Mouse (Mus musculus) intestine, postnatal 0 days (tissue): ENCODE data around the gene Itgav. TPM values are rescaled to one million over a fixed set of nuclear protein-coding genes. Genes with fewer than 3 reads are reported as not detected.

ENCODE experiments used
- ATAC-seq: fragments of 200-750 bp; cut with Nextera tagmentation; 2 replicates; pipeline ENCODE4 v1.8.0; 2017; ENCODE audit warnings: mild to moderate bottlenecking, moderate TSS enrichment, moderate library complexity
- H3K27ac ChIP-seq: fragments of 300-500 bp; sonication (generic); 2 replicates; pipeline ENCODE4 v1.5.1; 2014; ENCODE audit warnings: mild to moderate bottlenecking, low read depth, low read length, moderate library complexity
- H3K27me3 ChIP-seq: fragments of 300-500 bp; sonication (generic); replicated peaks from 2 replicates; pipeline ENCODE4 v1.6.1; 2014; ENCODE audit warnings: low read length, mixed read lengths; ENCODE audit not compliant: control insufficient read depth, insufficient read depth
- H3K36me3 ChIP-seq: fragments of 300-500 bp; sonication (generic); 2 replicates; pipeline ENCODE4 v1.6.1; 2014; ENCODE audit warnings: mild to moderate bottlenecking, moderate library complexity; ENCODE audit not compliant: control insufficient read depth, insufficient read depth
- H3K4me1 ChIP-seq: fragments of 300-500 bp; sonication (generic); replicated peaks from 2 replicates; pipeline ENCODE4 v1.6.1; 2014; ENCODE audit warnings: antibody characterized with exemption, low read length, mixed read lengths; ENCODE audit not compliant: control insufficient read depth, insufficient read depth
- H3K4me2 ChIP-seq: fragments of 300-500 bp; sonication (generic); replicated peaks from 2 replicates; pipeline ENCODE4 v1.6.1; 2014; ENCODE audit warnings: low read depth, mild to moderate bottlenecking, moderate library complexity
- H3K4me3 ChIP-seq: fragments of 300-500 bp; sonication (generic); 2 replicates; pipeline ENCODE4 v1.5.1; 2014; ENCODE audit warnings: low read depth, low read length
- H3K9ac ChIP-seq: fragments of 300-500 bp; sonication (generic); 2 replicates; pipeline ENCODE4 v1.6.1; 2014; ENCODE audit warnings: mild to moderate bottlenecking, low read depth, low read length
- H3K9me3 ChIP-seq: fragments of 300-500 bp; sonication (generic); 2 replicates; pipeline ENCODE4 v1.6.1; 2016; ENCODE audit warnings: mixed run types; ENCODE audit not compliant: control insufficient read depth
- CTCF ChIP-seq: sonication (generic); IDR thresholded peaks from 2 replicates; pipeline ENCODE4 v1.5.1; 2016; ENCODE audit warnings: low read depth, mild to moderate bottlenecking, control low read depth, antibody characterized with exemption, moderate library complexity
- WGBS: fragments of 180-500 bp; shearing (Covaris S2); extraction: QIAGEN DNeasy Blood & Tissue Kit; methylation state at CpG from one replicate; pipeline ENCODE4 v1.1.7; 2014; 5-methylcytosine and 5-hydroxymethylcytosine counted together
- polyA plus RNA-seq: library from polyadenylated mRNA; unstranded; fragments of >200 nt; fragmentation: Nextera tagmentation; extraction: Ambion mirVana; gene quantifications from 2 replicates; pipeline ENCODE4 v1.2.1, GENCODE M21; 2015

Itgav gene
- polyA plus RNA-seq, 1 experiment from 2014 or later: 86.6 TPM

DNA sequence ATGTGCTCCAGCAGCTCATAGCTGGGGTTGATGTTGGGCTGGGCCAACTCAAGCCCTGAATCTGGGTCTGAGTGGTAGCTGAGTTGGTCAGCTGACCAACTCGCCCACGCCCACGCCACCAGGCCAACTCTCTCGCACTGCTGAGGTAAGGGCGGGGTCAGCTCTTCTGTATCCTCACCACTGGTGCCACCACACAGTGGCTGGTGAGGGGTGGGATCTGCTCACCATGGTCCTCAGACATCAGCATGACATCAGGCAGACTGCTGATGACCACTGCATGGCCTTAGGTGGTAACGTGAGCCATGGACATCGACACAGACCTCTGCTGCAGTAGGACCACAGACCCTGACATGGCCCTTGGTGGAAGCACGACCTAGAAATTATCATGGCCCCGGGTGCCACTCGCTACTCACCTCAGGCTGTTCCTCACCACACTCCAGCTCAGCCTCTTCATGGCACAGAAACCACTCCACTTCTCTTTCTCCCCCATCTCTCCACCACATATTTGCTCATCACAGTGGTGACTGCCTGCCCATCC lies 24.5 kb downstream of the Itgav start:
- Histone ChIP-seq H3K4me2 (no peak overlapping the region), H3K9ac (no peak overlapping the region), H3K27ac (no peak overlapping the region), H3K36me3 (peaks cover 18% of the 10 kb centered on the region), H3K9me3 (no peaks in the 10 kb centered on the region), H3K4me1 (no peaks in the 10 kb centered on the region), H3K4me3 (no peak overlapping the region), H3K27me3 (no peaks in the 10 kb centered on the region)
- TF ChIP-seq CTCF: no peak
- 97% methylated on average over 10 of the region's 10 CpGs for WGBS
- no peak for ATAC-seq

DNA sequence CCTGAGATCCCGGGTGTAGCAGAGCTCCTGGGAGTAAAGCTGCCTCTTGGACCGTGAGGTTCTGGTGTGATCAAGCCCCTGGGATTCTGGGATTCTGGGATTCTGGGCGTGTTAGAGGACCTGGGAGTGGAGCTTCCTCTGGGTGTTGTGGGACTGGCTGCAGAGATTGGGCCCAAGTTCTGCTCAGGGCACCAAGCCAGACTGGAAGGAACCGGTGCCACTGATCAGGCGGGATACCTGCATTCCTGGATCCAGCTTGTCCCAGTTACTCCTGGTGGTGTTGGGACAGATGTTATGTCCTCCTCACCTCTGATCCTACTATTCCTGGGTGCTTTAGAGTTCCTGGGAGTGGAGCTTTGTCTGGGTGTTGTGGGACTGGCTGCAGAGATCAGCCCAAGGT lies 28.8 kb downstream of the Itgav start:
- Histone ChIP-seq H3K9me3 (no peaks in the 10 kb centered on the region), H3K4me2 (no peak overlapping the region), H3K4me3 (no peak overlapping the region), H3K36me3 (peaks cover 28% of the 10 kb centered on the region), H3K9ac (no peak overlapping the region), H3K27me3 (no peaks in the 10 kb centered on the region), H3K27ac (no peak overlapping the region), H3K4me1 (no peaks in the 10 kb centered on the region)
- 93% methylated on average over 5 of the region's 5 CpGs for WGBS
- no peak for TF ChIP-seq CTCF
- no peak for ATAC-seq

DNA sequence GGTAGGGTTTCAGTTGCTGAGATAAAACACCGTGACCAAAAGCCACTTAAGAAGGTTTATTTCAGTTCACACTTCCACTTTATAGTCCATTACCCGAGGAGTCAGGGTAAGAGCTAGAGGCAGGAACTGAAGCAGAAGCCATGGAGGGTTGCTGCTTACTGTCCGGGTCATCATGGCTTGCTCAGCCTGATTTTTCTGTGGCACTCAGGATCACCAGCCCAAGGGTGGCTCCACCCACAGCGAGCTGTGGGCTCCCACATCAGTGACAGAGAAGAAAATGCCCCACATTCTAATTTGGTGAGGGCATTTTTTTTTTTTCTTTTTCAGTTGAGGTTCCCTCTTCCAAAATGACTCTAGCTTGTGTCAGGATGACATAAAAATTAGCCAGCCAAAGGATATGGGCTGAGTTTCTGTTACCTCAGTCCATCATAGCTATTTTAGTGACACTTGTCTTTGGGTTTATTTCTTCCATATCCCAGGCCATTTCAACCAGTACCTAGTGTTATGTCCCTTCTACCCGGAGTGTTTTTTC lies 30.2 kb downstream of the Itgav start:
- no peak for ATAC-seq
- Histone ChIP-seq H3K36me3 (peaks cover 17% of the 10 kb centered on the region), H3K4me2 (no peak overlapping the region), H3K9ac (no peak overlapping the region), H3K27me3 (no peaks in the 10 kb centered on the region), H3K4me1 (no peaks in the 10 kb centered on the region), H3K27ac (no peak overlapping the region), H3K9me3 (no peaks in the 10 kb centered on the region), H3K4me3 (no peak overlapping the region)
- 76% methylated on average over 5 of the region's 5 CpGs for WGBS
- no peak for TF ChIP-seq CTCF

DNA sequence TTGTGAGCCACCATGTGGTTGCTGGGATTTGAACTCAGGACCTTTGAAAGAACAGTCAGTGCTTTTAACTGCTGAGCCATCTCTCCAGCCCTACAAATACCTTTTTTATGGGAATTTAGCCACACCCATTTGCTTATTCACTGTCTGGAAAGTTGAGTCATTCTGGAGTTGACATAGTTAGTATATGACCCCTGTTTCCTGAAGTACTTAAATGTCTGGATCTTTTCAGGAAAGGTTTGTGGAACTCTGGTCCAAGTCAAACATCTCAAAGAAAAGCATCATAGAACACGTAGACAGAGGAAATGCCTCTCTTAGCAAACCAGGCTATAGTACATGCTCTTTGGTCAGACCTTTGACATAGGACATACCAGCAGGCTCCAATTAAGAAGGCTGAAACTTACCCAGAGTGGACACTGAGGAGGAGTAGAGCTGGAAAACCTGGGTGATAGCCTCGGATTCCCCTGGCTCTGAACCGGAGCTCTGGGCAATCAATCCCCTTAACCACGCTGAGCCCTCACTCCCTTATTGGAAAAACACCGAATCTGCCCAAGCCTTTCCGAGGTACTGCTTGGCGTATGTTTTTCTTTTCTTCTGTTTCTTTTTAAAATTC lies 34.5 kb downstream of the Itgav start:
- H3K36me3 ChIP-seq: peaks cover 16% of the 10 kb centered on the region
- 0 out of 2 replicates have a peak, but pooled peaks have one; percentile 9 for TF ChIP-seq CTCF
- H3K4me3 ChIP-seq: no peak overlapping the region
- peak overlapping the region; percentile 31 for H3K4me2 ChIP-seq
- no peaks in the 10 kb centered on the region for H3K27me3 ChIP-seq
- H3K27ac ChIP-seq: peak overlapping the region; percentile 87
- H3K9ac ChIP-seq: no peak overlapping the region
- H3K4me1 ChIP-seq: no peaks in the 10 kb centered on the region
- H3K9me3 ChIP-seq: no peaks in the 10 kb centered on the region
- 70% methylated on average over 7 of the region's 7 CpGs for WGBS
- ATAC-seq: peak; percentile 38

DNA sequence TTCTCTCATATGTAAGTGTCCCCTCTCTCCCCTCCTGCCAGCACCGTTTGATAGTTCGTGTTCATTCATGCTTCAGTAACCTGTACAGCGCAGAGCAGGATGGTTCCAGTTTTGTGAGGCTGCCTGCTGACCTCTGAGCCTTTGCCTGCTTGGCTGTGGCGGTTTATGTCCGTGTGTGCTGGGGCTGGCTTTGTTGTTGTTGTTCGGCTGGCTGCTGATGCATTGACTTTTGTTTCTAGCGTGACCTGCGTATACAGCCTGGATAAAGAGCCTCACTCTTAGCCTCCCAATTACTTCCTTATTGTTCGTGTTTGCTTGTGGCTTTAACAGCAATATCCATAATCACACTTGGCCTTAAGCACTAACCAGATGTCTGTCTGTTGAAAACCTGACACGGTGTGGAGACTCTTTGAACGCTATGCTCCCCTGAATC lies 35.0 kb downstream of the Itgav start:
- Histone ChIP-seq H3K4me1 (no peaks in the 10 kb centered on the region), H3K9ac (no peak overlapping the region), H3K27ac (peak overlapping the region; percentile 87), H3K4me3 (no peak overlapping the region), H3K27me3 (no peaks in the 10 kb centered on the region), H3K36me3 (peaks cover 16% of the 10 kb centered on the region), H3K9me3 (no peaks in the 10 kb centered on the region), H3K4me2 (peak overlapping the region; percentile 31)
- WGBS: 33% methylated on average over 11 of the region's 11 CpGs
- ATAC-seq: peak; percentile 87
- TF ChIP-seq CTCF: no peak

DNA sequence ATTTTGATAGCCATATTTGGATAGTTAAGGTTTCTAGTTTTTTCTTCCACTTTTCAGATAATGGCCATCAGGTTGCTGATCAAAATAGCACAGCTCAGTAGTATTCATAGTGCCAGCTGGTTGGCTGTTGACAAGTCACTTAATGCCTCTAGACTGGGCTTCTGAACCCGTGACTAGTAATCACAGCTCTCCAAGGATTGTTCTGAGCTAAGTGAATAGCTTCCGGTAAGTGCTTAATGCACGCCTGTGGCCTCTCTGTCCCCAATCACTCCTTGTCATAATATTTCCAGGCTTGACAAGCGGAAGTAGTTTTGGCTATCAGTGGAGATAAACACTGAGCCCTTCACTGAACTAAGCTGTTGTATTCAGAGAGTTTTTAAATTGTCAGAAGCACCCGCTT lies 35.5 kb downstream of the Itgav start:
- Histone ChIP-seq H3K9ac (no peak overlapping the region), H3K27ac (peak overlapping the region; percentile 87), H3K4me2 (peak overlapping the region; percentile 31), H3K9me3 (no peaks in the 10 kb centered on the region), H3K27me3 (no peaks in the 10 kb centered on the region), H3K4me3 (no peak overlapping the region), H3K36me3 (peaks cover 16% of the 10 kb centered on the region), H3K4me1 (no peaks in the 10 kb centered on the region)
- TF ChIP-seq CTCF: no peak
- 27% methylated on average over 5 of the region's 5 CpGs for WGBS
- peak; percentile 95 for ATAC-seq
